Mouse (Mus musculus) adrenal gland, postnatal 25 days (tissue): ENCODE measurements at regions not wholly inside any gene's neighbourhood (a gene's known extent, or its start where the extent isn't known, plus 50 kb on each side); places are given as distances from the start of the nearest gene placed in this dataset.

Experiments
- DNase-seq: peaks from one replicate; pipeline ENCODE4 v3.0.0; 2021; ENCODE audit warnings: mixed read lengths

- no peak for DNase-seq
Measured at GRCm38 (mm10) chr10:98660747-98661146, 253.5 kb upstream of the Atp2b1 start.

- DNase-seq: no peak
Measured at GRCm38 (mm10) chr10:98665936-98666505, 248.2 kb upstream of the Atp2b1 start.

GRCm38 (mm10) chr10:98667728-98668127 lies 246.5 kb upstream of the Atp2b1 start:
- DNase-seq: no peak

- DNase-seq: no peak
Measured at GRCm38 (mm10) chr10:98674131-98674530, 240.1 kb upstream of the Atp2b1 start.

- no peak for DNase-seq
Measured at GRCm38 (mm10) chr10:98676907-98677306, 237.3 kb upstream of the Atp2b1 start.

- no peak for DNase-seq
Measured at GRCm38 (mm10) chr10:98678234-98678633, 236.0 kb upstream of the Atp2b1 start.

- DNase-seq: no peak
Measured at GRCm38 (mm10) chr10:98682436-98682835, 231.8 kb upstream of the Atp2b1 start.

GRCm38 (mm10) chr10:98684195-98684594 lies 230.0 kb upstream of the Atp2b1 start:
- peak; percentile 5 for DNase-seq

- no peak for DNase-seq
Measured at GRCm38 (mm10) chr10:98684707-98685106, 229.5 kb upstream of the Atp2b1 start.

GRCm38 (mm10) chr10:98685739-98686138 lies 228.5 kb upstream of the Atp2b1 start:
- DNase-seq: no peak

- no peak for DNase-seq
Measured at GRCm38 (mm10) chr10:98686370-98686769, 227.8 kb upstream of the Atp2b1 start.

GRCm38 (mm10) chr10:98691816-98692215 lies 222.4 kb upstream of the Atp2b1 start:
- DNase-seq: no peak

- DNase-seq: no peak
Measured at GRCm38 (mm10) chr10:98694690-98695370, 219.4 kb upstream of the Atp2b1 start.

- no peak for DNase-seq
Measured at GRCm38 (mm10) chr10:98695371-98695725, 218.9 kb upstream of the Atp2b1 start.

- DNase-seq: no peak
Measured at GRCm38 (mm10) chr10:98697866-98698265, 216.3 kb upstream of the Atp2b1 start.

GRCm38 (mm10) chr10:98699579-98699978 lies 214.6 kb upstream of the Atp2b1 start:
- DNase-seq: no peak

GRCm38 (mm10) chr10:98700407-98700806 lies 213.8 kb upstream of the Atp2b1 start:
- DNase-seq: no peak

GRCm38 (mm10) chr10:98701285-98701684 lies 212.9 kb upstream of the Atp2b1 start:
- no peak for DNase-seq

- DNase-seq: no peak
Measured at GRCm38 (mm10) chr10:98702470-98703215, 211.6 kb upstream of the Atp2b1 start.

- no peak for DNase-seq
Measured at GRCm38 (mm10) chr10:98703642-98704293, 210.4 kb upstream of the Atp2b1 start.

- DNase-seq: no peak
Measured at GRCm38 (mm10) chr10:98704559-98704958, 209.6 kb upstream of the Atp2b1 start.

- no peak for DNase-seq
Measured at GRCm38 (mm10) chr10:98717856-98718255, 196.3 kb upstream of the Atp2b1 start.

- DNase-seq: no peak
Measured at GRCm38 (mm10) chr10:98718706-98719105, 195.5 kb upstream of the Atp2b1 start.
